Mouse (Mus musculus): ENCODE results near the gene Trank1. TPM values are rescaled to one million over a fixed set of nuclear protein-coding genes. Genes with fewer than 3 reads are reported as not detected.

Trank1 gene
- total RNA-seq, 2 experiments from 2014 or later, result 213 to 319 TPM

Other genes starting within 250 kb of the Trank1 start
- 10 to 100 TPM; 37.1 to 47.9 TPM for gene Lrrfip2, start 194.1 kb upstream of the Trank1 start, total RNA-seq (2021)
- 10 to 100 TPM; 13.5 to 18.4 TPM for gene Mlh1, start 39.9 kb upstream of the Trank1 start, total RNA-seq (2021)
- gene Epm2aip1, start 39.8 kb upstream of the Trank1 start, total RNA-seq (2021), result 10 to 100 TPM; 77.8 to 79.7 TPM
- 10 to 100 TPM; 53.8 to 57.3 TPM for gene Dclk3, start 127.3 kb downstream of the Trank1 start, total RNA-seq (2021)

All from left cerebral cortex, postnatal 36 days (tissue).